Mouse (Mus musculus): ENCODE measurements around the gene Arhgap42. TPM values are rescaled to one million over a fixed set of nuclear protein-coding genes. Genes with fewer than 3 reads are reported as not detected.

Arhgap42 gene
- polyA plus RNA-seq, 1 experiment, result 0.01 TPM

- Histone ChIP-seq H3K4me3 (replicated peaks) (no peak overlapping the region), H3K9me3 (ENCODE audit: control insufficient read depth, low read length) (no peaks in the 10 kb centered on the region)
- TF ChIP-seq TAL1 (IDR thresholded peaks at IDR 0.05; ENCODE audit: low read length), result no peak
- no peak for TF ChIP-seq GATA1 (IDR thresholded peaks at IDR 0.05; ENCODE audit: low read length)
Measured at GRCm38 (mm10) chr9:9027904-9028303, 211.0 kb downstream of the Arhgap42 start.

GRCm38 (mm10) chr9:9027445-9027844 lies 211.5 kb downstream of the Arhgap42 start:
- Histone ChIP-seq H3K4me3 (replicated peaks) (no peak overlapping the region), H3K4me1 (ENCODE audit: control insufficient read depth) (no peaks in the 10 kb centered on the region), H3K27me3 (ENCODE audit: control insufficient read depth) (no peaks in the 10 kb centered on the region), H3K36me3 (ENCODE audit: control insufficient read depth) (no peaks in the 10 kb centered on the region), H3K9me3 (ENCODE audit: control insufficient read depth, low read length) (no peaks in the 10 kb centered on the region)
- TF ChIP-seq TAL1 (IDR thresholded peaks at IDR 0.05; ENCODE audit: low read length) (no peak), GATA1 (IDR thresholded peaks at IDR 0.05; ENCODE audit: low read length) (no peak)

More at GRCm38 (mm10) chr9:9027904-9028303, 211.0 kb downstream of the Arhgap42 start:
- Histone ChIP-seq H3K4me1 (ENCODE audit: control insufficient read depth) (no peaks in the 10 kb centered on the region), H3K36me3 (ENCODE audit: control insufficient read depth) (no peaks in the 10 kb centered on the region), H3K27me3 (ENCODE audit: control insufficient read depth) (no peaks in the 10 kb centered on the region)

- Histone ChIP-seq H3K4me1 (ENCODE audit: control insufficient read depth) (no peaks in the 10 kb centered on the region), H3K36me3 (ENCODE audit: control insufficient read depth) (no peaks in the 10 kb centered on the region), H3K4me3 (replicated peaks) (no peak overlapping the region), H3K9me3 (ENCODE audit: control insufficient read depth, low read length) (0 out of 2 replicates have a peak, but pooled peaks cover 2% of the 10 kb centered on the region), H3K27me3 (ENCODE audit: control insufficient read depth) (no peaks in the 10 kb centered on the region)
- TF ChIP-seq TAL1 (IDR thresholded peaks at IDR 0.05; ENCODE audit: low read length), result no peak
- no peak for TF ChIP-seq GATA1 (IDR thresholded peaks at IDR 0.05; ENCODE audit: low read length)
Measured at GRCm38 (mm10) chr9:9015108-9015507, 223.8 kb downstream of the Arhgap42 start.

- TF ChIP-seq GATA1 (IDR thresholded peaks at IDR 0.05; ENCODE audit: low read length) (no peak), TAL1 (IDR thresholded peaks at IDR 0.05; ENCODE audit: low read length) (no peak)
- H3K4me3 ChIP-seq (replicated peaks), result no peak overlapping the region
- H3K9me3 ChIP-seq (ENCODE audit: control insufficient read depth, low read length), result no peaks in the 10 kb centered on the region
- H3K27me3 ChIP-seq (ENCODE audit: control insufficient read depth), result no peaks in the 10 kb centered on the region
- no peaks in the 10 kb centered on the region for H3K4me1 ChIP-seq (ENCODE audit: control insufficient read depth)
- H3K36me3 ChIP-seq (ENCODE audit: control insufficient read depth), result no peaks in the 10 kb centered on the region
Measured at GRCm38 (mm10) chr9:9001170-9001569, 237.7 kb downstream of the Arhgap42 start.

- Histone ChIP-seq H3K4me3 (replicated peaks) (no peak overlapping the region), H3K4me1 (ENCODE audit: control insufficient read depth) (no peaks in the 10 kb centered on the region), H3K27me3 (ENCODE audit: control insufficient read depth) (no peaks in the 10 kb centered on the region), H3K9me3 (ENCODE audit: control insufficient read depth, low read length) (no peaks in the 10 kb centered on the region), H3K36me3 (ENCODE audit: control insufficient read depth) (no peaks in the 10 kb centered on the region)
- TF ChIP-seq TAL1 (IDR thresholded peaks at IDR 0.05; ENCODE audit: low read length), result no peak
- no peak for TF ChIP-seq GATA1 (IDR thresholded peaks at IDR 0.05; ENCODE audit: low read length)
Measured at GRCm38 (mm10) chr9:8996494-8996893, 242.4 kb downstream of the Arhgap42 start.

DNA sequence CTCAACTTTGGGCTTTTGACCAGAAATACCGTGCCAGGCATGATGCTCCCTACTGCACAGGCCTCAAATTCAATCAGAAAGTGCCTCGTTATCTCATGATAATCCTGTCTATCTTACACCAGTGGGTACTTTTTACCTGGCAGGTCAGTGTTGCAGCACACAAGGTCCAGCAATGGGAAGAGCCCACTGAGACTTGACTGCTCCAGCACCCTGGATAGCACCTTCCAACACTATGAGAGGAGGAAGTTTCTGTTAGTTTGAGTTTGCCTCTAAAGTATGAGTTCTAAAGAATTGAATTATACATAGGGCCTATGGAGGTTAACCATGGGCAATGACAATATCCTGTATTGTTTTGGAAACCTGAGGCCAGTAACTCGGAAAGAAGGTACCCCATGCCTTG lies 256.6 kb downstream of the Arhgap42 start:
- Histone ChIP-seq H3K4me1 (ENCODE audit: control insufficient read depth) (no peaks in the 10 kb centered on the region), H3K27me3 (ENCODE audit: control insufficient read depth) (no peaks in the 10 kb centered on the region), H3K4me3 (replicated peaks) (no peak overlapping the region), H3K36me3 (ENCODE audit: control insufficient read depth) (no peaks in the 10 kb centered on the region), H3K9me3 (ENCODE audit: control insufficient read depth, low read length) (no peaks in the 10 kb centered on the region)
- TF ChIP-seq GATA1 (IDR thresholded peaks at IDR 0.05; ENCODE audit: low read length) (no peak), TAL1 (IDR thresholded peaks at IDR 0.05; ENCODE audit: low read length) (no peak)

DNA sequence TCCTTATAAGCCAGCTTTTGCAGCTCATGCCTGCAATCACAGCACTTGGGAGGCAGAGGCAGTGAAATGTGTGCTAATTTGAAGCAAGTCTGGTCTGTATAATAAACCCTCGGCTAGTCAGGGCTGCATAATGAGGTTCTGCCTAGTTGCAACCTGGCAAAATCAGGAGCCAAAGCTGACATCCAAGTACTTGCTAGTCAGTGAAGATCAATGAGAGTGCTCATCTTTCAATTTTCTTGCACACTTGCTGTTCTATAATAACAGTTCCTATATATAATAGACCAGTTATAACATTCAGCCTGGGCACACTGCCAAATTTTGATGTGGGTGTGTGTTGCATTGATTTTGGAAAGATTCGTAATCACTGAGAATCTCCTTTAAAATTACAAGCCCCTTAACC lies 261.1 kb downstream of the Arhgap42 start:
- Histone ChIP-seq H3K4me3 (replicated peaks) (no peak overlapping the region), H3K27me3 (ENCODE audit: control insufficient read depth) (no peaks in the 10 kb centered on the region), H3K36me3 (ENCODE audit: control insufficient read depth) (no peaks in the 10 kb centered on the region), H3K4me1 (ENCODE audit: control insufficient read depth) (no peaks in the 10 kb centered on the region), H3K9me3 (ENCODE audit: control insufficient read depth, low read length) (no peaks in the 10 kb centered on the region)
- TF ChIP-seq GATA1 (IDR thresholded peaks at IDR 0.05; ENCODE audit: low read length), result no peak
- no peak for TF ChIP-seq TAL1 (IDR thresholded peaks at IDR 0.05; ENCODE audit: low read length)

- Histone ChIP-seq H3K27me3 (ENCODE audit: control insufficient read depth) (no peaks in the 10 kb centered on the region), H3K4me3 (replicated peaks) (no peak within 1 kb of the TSS), H3K36me3 (ENCODE audit: control insufficient read depth) (no peaks in the 10 kb centered on the region), H3K9me3 (ENCODE audit: control insufficient read depth, low read length) (no peaks in the 10 kb centered on the region), H3K4me1 (ENCODE audit: control insufficient read depth) (no peaks in the 10 kb centered on the region)
- TF ChIP-seq TAL1 (IDR thresholded peaks at IDR 0.05; ENCODE audit: low read length) (no peak), GATA1 (IDR thresholded peaks at IDR 0.05; ENCODE audit: low read length) (no peak)
Measured at GRCm38 (mm10) chr9:8971491-8971890, 267.4 kb downstream of the Arhgap42 start, which contains the start of gene Gm16485. TSS of gene Gm16485 (plus strand) at chr9:8971791.

GRCm38 (mm10) chr9:8970240-8970639 lies 268.7 kb downstream of the Arhgap42 start:
- H3K27me3 ChIP-seq (ENCODE audit: control insufficient read depth), result no peaks in the 10 kb centered on the region
- TF ChIP-seq GATA1 (IDR thresholded peaks at IDR 0.05; ENCODE audit: low read length) (no peak), TAL1 (IDR thresholded peaks at IDR 0.05; ENCODE audit: low read length) (no peak)
- no peaks in the 10 kb centered on the region for H3K36me3 ChIP-seq (ENCODE audit: control insufficient read depth)
- H3K4me1 ChIP-seq (ENCODE audit: control insufficient read depth), result no peaks in the 10 kb centered on the region
- no peak overlapping the region for H3K4me3 ChIP-seq (replicated peaks)
- H3K9me3 ChIP-seq (ENCODE audit: control insufficient read depth, low read length), result no peaks in the 10 kb centered on the region

- Histone ChIP-seq H3K4me3 (replicated peaks) (no peak overlapping the region), H3K4me1 (ENCODE audit: control insufficient read depth) (no peaks in the 10 kb centered on the region), H3K27me3 (ENCODE audit: control insufficient read depth) (no peaks in the 10 kb centered on the region), H3K9me3 (ENCODE audit: control insufficient read depth, low read length) (no peaks in the 10 kb centered on the region), H3K36me3 (ENCODE audit: control insufficient read depth) (no peaks in the 10 kb centered on the region)
- TF ChIP-seq GATA1 (IDR thresholded peaks at IDR 0.05; ENCODE audit: low read length) (no peak), TAL1 (IDR thresholded peaks at IDR 0.05; ENCODE audit: low read length) (no peak)
Measured at GRCm38 (mm10) chr9:8964512-8965133, 274.3 kb downstream of the Arhgap42 start.
